Mouse (Mus musculus) heart, embryonic 15.5 days (tissue): Measurements from ENCODE around the gene Gtf2ird1. TPM values are rescaled to one million over a fixed set of nuclear protein-coding genes. Genes with fewer than 3 reads are reported as not detected.

Experiments used
- ATAC-seq: fragments of 200-750 bp; cut with Nextera tagmentation; replicated peaks from 2 replicates; pipeline ENCODE4 v1.8.0; 2017; ENCODE audit warnings: low read depth, moderate TSS enrichment; ENCODE audit not compliant: insufficient number of reproducible peaks, insufficient read depth, low FRiP score
- H3K27ac ChIP-seq: fragments of 300-500 bp; sonication (generic); 2 replicates; pipeline ENCODE4 v1.5.1; 2015; ENCODE audit warnings: mild to moderate bottlenecking, inconsistent platforms
- H3K27me3 ChIP-seq: fragments of 300-500 bp; sonication (generic); 2 replicates; pipeline ENCODE4 v1.6.1; 2015; ENCODE audit warnings: inconsistent platforms
- H3K36me3 ChIP-seq: fragments of 300-500 bp; sonication (generic); 2 replicates; pipeline ENCODE4 v1.6.1; 2015; ENCODE audit warnings: mild to moderate bottlenecking, inconsistent platforms
- H3K4me1 ChIP-seq: fragments of 300-500 bp; sonication (generic); replicated peaks from 2 replicates; pipeline ENCODE4 v1.6.1; 2015; ENCODE audit warnings: inconsistent platforms
- H3K4me2 ChIP-seq: fragments of 300-500 bp; sonication (generic); 2 replicates; pipeline ENCODE4 v1.6.1; 2015; ENCODE audit warnings: inconsistent platforms, mild to moderate bottlenecking, moderate library complexity
- H3K4me3 ChIP-seq: fragments of 300-500 bp; sonication (generic); 2 replicates; pipeline ENCODE4 v1.5.1; 2015; ENCODE audit warnings: mild to moderate bottlenecking, inconsistent platforms
- H3K9ac ChIP-seq: fragments of 300-500 bp; sonication (generic); 2 replicates; pipeline ENCODE4 v1.6.1; 2015; ENCODE audit warnings: mild to moderate bottlenecking, inconsistent platforms
- H3K9me3 ChIP-seq: fragments of 300-500 bp; sonication (generic); replicated peaks from 2 replicates; pipeline ENCODE4 v1.6.1; 2016; ENCODE audit warnings: inconsistent platforms
- WGBS: fragments of 180-500 bp; shearing (Covaris S2); methylation state at CpG from one replicate; pipeline ENCODE4 v1.1.7; 2015; ENCODE audit warnings: mixed read lengths; 5-methylcytosine and 5-hydroxymethylcytosine counted together
- polyA plus RNA-seq: library from polyadenylated mRNA; unstranded; fragments of >200 nt; fragmentation: Nextera tagmentation; extraction: Ambion mirVana; gene quantifications from 2 replicates; pipeline ENCODE4 v1.2.1, GENCODE M21; 2015

The Gtf2ird1 gene
- polyA plus RNA-seq, 1 experiment from 2014 or later = 47.3 TPM

DNA sequence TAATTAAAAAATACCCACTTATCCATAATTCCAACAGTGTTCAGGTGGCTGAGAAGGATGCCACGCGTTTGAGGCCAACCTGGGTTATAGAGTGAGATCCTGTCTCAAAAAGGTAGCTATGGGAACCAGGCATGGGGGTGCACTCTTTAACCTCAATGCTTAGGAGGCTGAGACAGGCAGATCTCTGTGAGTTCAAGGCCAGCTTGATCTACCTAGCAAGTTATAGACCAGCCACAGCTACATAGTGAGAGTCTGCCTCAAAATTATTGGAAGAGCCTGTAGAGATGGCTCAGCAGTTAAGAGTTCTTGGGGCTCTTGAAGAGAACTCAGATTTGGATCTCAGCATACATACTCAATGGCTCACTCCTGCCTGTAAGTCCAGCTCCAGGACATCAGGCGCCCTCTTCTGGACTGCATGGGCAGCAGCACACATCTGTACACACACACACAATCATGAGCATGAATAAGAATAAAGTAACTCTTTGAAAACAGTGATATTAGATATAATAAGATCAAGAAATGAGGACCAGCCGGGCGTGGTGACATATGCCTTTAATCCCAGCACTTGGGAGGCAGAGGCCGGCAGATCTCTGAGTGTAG, 18.6 kb upstream of the Gtf2ird1 start:
- H3K27ac ChIP-seq = no peak overlapping the region
- no peak overlapping the region for H3K9ac ChIP-seq
- no peak overlapping the region for H3K4me2 ChIP-seq
- H3K4me3 ChIP-seq = no peak overlapping the region
- no peaks in the 10 kb centered on the region for H3K9me3 ChIP-seq
- 91% methylated on average over 6 of the region's 6 CpGs for WGBS
- H3K36me3 ChIP-seq = no peaks in the 10 kb centered on the region
- no peak for ATAC-seq
- no peaks in the 10 kb centered on the region for H3K4me1 ChIP-seq
- no peaks in the 10 kb centered on the region for H3K27me3 ChIP-seq

GRCm38 (mm10) chr5:134473902-134474301, 17.4 kb upstream of the Gtf2ird1 start:
- Histone ChIP-seq H3K9ac (no peak overlapping the region), H3K27me3 (no peaks in the 10 kb centered on the region), H3K4me1 (no peaks in the 10 kb centered on the region), H3K4me3 (no peak overlapping the region), H3K36me3 (no peaks in the 10 kb centered on the region), H3K27ac (no peak overlapping the region), H3K9me3 (no peaks in the 10 kb centered on the region), H3K4me2 (no peak overlapping the region)
- no peak for ATAC-seq
- WGBS = 72% methylated on average over 2 of the region's 2 CpGs

DNA sequence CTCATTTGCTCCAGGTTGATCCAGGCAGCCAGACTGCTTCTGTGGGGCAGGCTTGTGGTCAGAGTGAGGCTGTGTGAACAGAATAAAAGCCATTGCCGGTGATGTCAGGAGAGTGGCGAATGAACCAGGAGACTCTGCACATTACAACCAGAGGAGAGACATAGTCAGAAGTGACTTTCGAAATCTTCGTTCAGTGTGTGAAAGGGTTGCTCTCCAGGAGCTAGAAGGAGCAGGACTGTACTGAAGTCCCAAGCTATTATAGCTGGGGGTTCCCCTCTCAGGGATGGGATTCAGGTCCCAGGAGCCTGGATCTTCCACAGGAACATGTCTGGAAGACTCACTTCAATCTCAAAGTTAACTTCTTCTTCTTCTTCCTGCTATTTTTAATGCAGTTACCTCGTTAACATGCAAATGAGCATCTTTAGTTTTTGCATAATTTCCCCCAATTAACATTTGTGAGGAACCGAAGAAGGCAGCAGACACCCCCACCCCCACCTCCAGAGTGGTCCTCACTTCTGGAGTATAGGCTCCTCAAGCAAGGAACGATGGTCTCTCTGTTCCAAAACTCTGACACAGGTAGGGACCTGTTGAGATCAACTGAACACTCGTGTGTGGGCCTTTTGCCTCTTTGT, 14.1 kb upstream of the Gtf2ird1 start:
- H3K4me2 ChIP-seq = no peak overlapping the region
- H3K9me3 ChIP-seq = no peaks in the 10 kb centered on the region
- H3K27ac ChIP-seq = no peak overlapping the region
- no peak overlapping the region for H3K9ac ChIP-seq
- no peaks in the 10 kb centered on the region for H3K27me3 ChIP-seq
- H3K36me3 ChIP-seq = no peaks in the 10 kb centered on the region
- ATAC-seq = no peak
- 79% methylated on average over 8 of the region's 8 CpGs for WGBS
- H3K4me3 ChIP-seq = no peak overlapping the region
- peaks cover 4% of the 10 kb centered on the region for H3K4me1 ChIP-seq

GRCm38 (mm10) chr5:134469559-134470150, 13.1 kb upstream of the Gtf2ird1 start:
- Histone ChIP-seq H3K27ac (no peak overlapping the region), H3K36me3 (no peaks in the 10 kb centered on the region), H3K4me2 (no peak overlapping the region), H3K9me3 (no peaks in the 10 kb centered on the region), H3K9ac (no peak overlapping the region), H3K4me1 (peaks cover 4% of the 10 kb centered on the region), H3K4me3 (no peak overlapping the region), H3K27me3 (no peaks in the 10 kb centered on the region)
- no peak for ATAC-seq
- 83% methylated on average over 7 of the region's 7 CpGs for WGBS

DNA sequence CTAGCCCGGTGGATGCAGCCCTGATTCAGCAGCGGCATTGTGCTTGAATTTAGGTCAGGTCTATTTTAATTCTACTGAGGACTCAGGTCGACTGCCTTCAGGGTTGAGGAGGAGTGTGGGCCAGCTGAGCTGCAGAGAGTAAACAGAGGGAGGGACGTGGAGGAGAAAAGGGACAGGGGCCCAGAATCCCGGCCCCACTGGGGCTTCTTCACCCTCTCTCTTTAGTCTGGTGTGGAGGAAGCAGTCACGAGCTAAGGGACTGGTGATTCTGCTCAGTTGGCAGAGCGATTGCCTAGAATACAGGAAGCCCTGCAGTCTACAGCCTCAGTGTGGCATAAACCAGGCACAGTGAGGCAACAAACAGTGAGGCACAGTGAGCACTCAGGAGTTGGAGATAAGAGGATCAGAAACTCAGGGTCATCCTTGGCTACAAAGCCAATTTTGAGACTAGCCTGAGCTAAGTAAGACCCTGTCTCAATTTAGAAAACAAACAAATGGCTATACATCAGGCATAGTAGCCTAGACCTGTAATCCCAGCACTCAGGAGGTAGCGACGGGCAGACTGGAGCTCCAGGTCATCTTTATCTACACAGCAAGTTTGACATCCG, 11.7 kb upstream of the Gtf2ird1 start:
- H3K27ac ChIP-seq = no peak overlapping the region
- ATAC-seq = no peak
- H3K9me3 ChIP-seq = no peaks in the 10 kb centered on the region
- H3K27me3 ChIP-seq = no peaks in the 10 kb centered on the region
- no peak overlapping the region for H3K4me3 ChIP-seq
- no peak overlapping the region for H3K4me2 ChIP-seq
- H3K4me1 ChIP-seq = peaks cover 4% of the 10 kb centered on the region
- WGBS = 68% methylated on average over 10 of the region's 10 CpGs
- no peaks in the 10 kb centered on the region for H3K36me3 ChIP-seq
- no peak overlapping the region for H3K9ac ChIP-seq

DNA sequence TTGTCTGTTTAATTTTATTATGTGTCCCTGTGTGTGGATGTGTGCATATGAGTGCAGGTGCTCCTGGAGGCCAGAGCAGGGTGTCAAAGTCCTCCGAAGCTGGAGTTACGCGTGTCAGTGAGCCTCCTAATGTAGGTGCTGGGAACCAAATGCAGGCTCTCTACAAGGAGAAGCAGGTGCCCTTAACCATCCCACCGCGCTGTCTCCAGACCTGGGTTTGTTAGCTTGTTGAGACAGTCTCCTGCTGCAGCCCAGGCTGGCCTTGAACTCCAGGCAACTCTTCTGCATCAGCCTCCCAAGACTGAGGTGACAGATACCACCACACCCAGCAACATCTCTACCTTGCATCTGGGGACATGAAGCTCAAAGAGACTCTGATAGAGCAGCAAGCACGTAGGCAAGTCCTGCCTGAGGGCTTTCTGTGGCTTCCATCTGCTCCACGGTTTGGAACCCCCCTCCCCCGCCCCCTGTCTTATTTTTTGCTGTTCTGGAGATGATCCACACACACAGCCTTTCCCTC, 10.6 kb upstream of the Gtf2ird1 start:
- Histone ChIP-seq H3K4me3 (no peak overlapping the region), H3K27me3 (no peaks in the 10 kb centered on the region), H3K4me1 (peaks cover 4% of the 10 kb centered on the region), H3K4me2 (no peak overlapping the region), H3K27ac (no peak overlapping the region), H3K36me3 (no peaks in the 10 kb centered on the region), H3K9me3 (no peaks in the 10 kb centered on the region), H3K9ac (no peak overlapping the region)
- no peak for ATAC-seq
- 62% methylated on average over 8 of the region's 8 CpGs for WGBS

GRCm38 (mm10) chr5:134466296-134467029, 9.9 kb upstream of the Gtf2ird1 start:
- WGBS = 47% methylated on average over 21 of the region's 21 CpGs
- Histone ChIP-seq H3K27ac (no peak overlapping the region), H3K9ac (no peak overlapping the region), H3K4me3 (no peak overlapping the region), H3K27me3 (no peaks in the 10 kb centered on the region), H3K4me2 (no peak overlapping the region), H3K9me3 (no peaks in the 10 kb centered on the region), H3K36me3 (no peaks in the 10 kb centered on the region), H3K4me1 (peaks cover 4% of the 10 kb centered on the region)
- no peak for ATAC-seq

DNA sequence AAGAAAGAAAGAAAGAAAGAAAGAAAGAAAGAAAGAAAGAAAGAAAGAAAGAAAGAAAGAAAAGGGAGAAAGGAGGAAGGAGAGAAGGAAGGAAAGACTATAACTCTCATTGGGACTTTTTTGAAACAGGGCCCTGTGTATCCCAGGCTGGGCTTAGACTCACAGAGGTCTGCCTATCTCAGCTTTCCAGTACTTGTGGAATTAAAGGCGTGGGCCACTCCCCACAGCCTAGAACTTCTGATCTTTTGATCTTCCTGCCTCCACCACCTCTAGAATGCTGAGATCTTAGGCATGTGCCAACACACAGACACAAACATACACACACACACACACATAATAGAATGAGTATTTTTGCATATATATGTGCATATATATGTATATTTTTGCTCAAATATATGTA, 8.7 kb upstream of the Gtf2ird1 start:
- Histone ChIP-seq H3K9me3 (no peaks in the 10 kb centered on the region), H3K9ac (no peak overlapping the region)

DNA sequence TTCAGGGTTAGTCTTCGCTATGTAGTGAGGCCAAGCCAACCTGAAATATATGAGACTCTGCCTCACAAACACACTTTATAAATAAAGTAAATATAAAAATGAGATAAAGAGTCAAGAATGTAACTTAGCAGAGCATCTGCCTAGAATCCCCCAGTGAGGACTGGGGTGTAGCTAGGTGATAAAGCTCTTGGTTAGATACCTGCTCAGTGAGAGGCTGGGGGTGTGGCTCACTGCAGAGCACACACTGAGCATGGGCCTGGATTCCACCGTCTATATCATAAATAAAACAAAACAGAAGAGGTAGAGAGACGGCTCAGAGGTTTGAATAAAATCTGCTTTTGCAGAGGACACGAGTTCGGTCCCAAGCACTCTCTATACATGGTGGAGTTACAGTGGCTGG, 7.7 kb upstream of the Gtf2ird1 start:
- 81% methylated on average over 5 of the region's 5 CpGs for WGBS
- Histone ChIP-seq H3K36me3 (no peaks in the 10 kb centered on the region), H3K9ac (no peak overlapping the region), H3K9me3 (no peaks in the 10 kb centered on the region), H3K27me3 (no peaks in the 10 kb centered on the region), H3K4me2 (no peak overlapping the region), H3K4me1 (peaks cover 4% of the 10 kb centered on the region), H3K4me3 (no peak overlapping the region), H3K27ac (no peak overlapping the region)
- no peak for ATAC-seq

More for the DNA sequence above, 8.7 kb upstream of the Gtf2ird1 start:
- Histone ChIP-seq H3K4me1 (peaks cover 4% of the 10 kb centered on the region), H3K27ac (no peak overlapping the region), H3K4me3 (no peak overlapping the region), H3K36me3 (no peaks in the 10 kb centered on the region), H3K27me3 (no peaks in the 10 kb centered on the region), H3K4me2 (no peak overlapping the region)
- WGBS = 79% methylated on average over 1 of the region's 1 CpGs
- no peak for ATAC-seq

- H3K27ac ChIP-seq = no peak overlapping the region
- no peak for ATAC-seq
- H3K9me3 ChIP-seq = no peaks in the 10 kb centered on the region
- H3K4me1 ChIP-seq = peaks cover 4% of the 10 kb centered on the region
- no peak overlapping the region for H3K9ac ChIP-seq
- no peaks in the 10 kb centered on the region for H3K27me3 ChIP-seq
- H3K4me2 ChIP-seq = no peak overlapping the region
- no peak overlapping the region for H3K4me3 ChIP-seq
- 80% methylated on average over 8 of the region's 8 CpGs for WGBS
- H3K36me3 ChIP-seq = no peaks in the 10 kb centered on the region
These were observed 6.2 kb upstream of the Gtf2ird1 start for GRCm38 (mm10) chr5:134462731-134463130.

- ATAC-seq = no peak
- H3K27me3 ChIP-seq = no peaks in the 10 kb centered on the region
- no peak overlapping the region for H3K4me2 ChIP-seq
- 75% methylated on average over 2 of the region's 2 CpGs for WGBS
- H3K9me3 ChIP-seq = no peaks in the 10 kb centered on the region
- H3K4me1 ChIP-seq = peaks cover 4% of the 10 kb centered on the region
- H3K4me3 ChIP-seq = no peak overlapping the region
- H3K36me3 ChIP-seq = no peaks in the 10 kb centered on the region
- H3K27ac ChIP-seq = no peak overlapping the region
- no peak overlapping the region for H3K9ac ChIP-seq
These were observed 5.8 kb upstream of the Gtf2ird1 start for GRCm38 (mm10) chr5:134462316-134462715.
